31 mouse cellular contexts compared by ENCODE assay signal in genomic region chr16:23501288-23501687, GRCm38 (mm10). TPM values are rescaled to one million over a fixed set of nuclear protein-coding genes. Genes with fewer than 3 reads are reported as not detected.
DNase-seq lines count a peak whose midpoint lies in the region; ATAC-seq and TF ChIP-seq lines count a peak whose summit lies in the region.
"Had no signal": no experiment of that assay in that cellular context is flagged by ENCODE, and none has a peak within 500 bp of the region (broad histone marks: within the 10 kb centered on the region; RNA-seq: fewer than 3 reads in every experiment).

No protein-coding gene starts in this region.

- no peak for TF ChIP-seq EP300 in liver, postnatal 0 days (IDR thresholded peaks at IDR 0.05; ENCODE audit: low read depth)

- no peaks in the 10 kb centered on the region for H3K36me3 ChIP-seq in heart, embryonic 12.5 days
- no peaks in the 10 kb centered on the region for H3K36me3 ChIP-seq in midbrain, embryonic 11.5 days (ENCODE audit: control insufficient read depth, insufficient read depth, low read length)
- no peaks in the 10 kb centered on the region for H3K36me3 ChIP-seq in midbrain, embryonic 14.5 days (ENCODE audit: control insufficient read depth, insufficient read depth, low read length)
- peaks cover 7% of the 10 kb centered on the region; the same call in 1 of the 2 replicates for H3K36me3 ChIP-seq in liver, postnatal 0 days (replicated peaks; ENCODE audit: insufficient read depth, low read length)
- H3K36me3 ChIP-seq: hindbrain, embryonic 15.5 days; midbrain, embryonic 13.5 days; stomach, embryonic 15.5 days had no signal

- H3K27me3 ChIP-seq in heart, embryonic 12.5 days (replicated peaks) = peaks cover 16% of the 10 kb centered on the region
- no peaks in the 10 kb centered on the region for H3K27me3 ChIP-seq in midbrain, embryonic 11.5 days (ENCODE audit: control insufficient read depth, insufficient read depth, low read length)
- H3K27me3 ChIP-seq in midbrain, embryonic 14.5 days (ENCODE audit: control insufficient read depth, insufficient read depth, low read length) = no peaks in the 10 kb centered on the region
- H3K27me3 ChIP-seq in liver, postnatal 0 days (ENCODE audit: insufficient read depth, low read length) = no peaks in the 10 kb centered on the region
- H3K27me3 ChIP-seq: CH12.LX; hindbrain, embryonic 15.5 days; midbrain, embryonic 13.5 days had no signal

- H3K4me1 ChIP-seq in heart, embryonic 12.5 days (replicated peaks) = peaks cover 83% of the 10 kb centered on the region
- H3K4me1 ChIP-seq in midbrain, embryonic 11.5 days (ENCODE audit: control insufficient read depth, insufficient read depth, low read length) = peaks cover 27% of the 10 kb centered on the region
- peaks cover 31% of the 10 kb centered on the region for H3K4me1 ChIP-seq in midbrain, embryonic 14.5 days (ENCODE audit: control insufficient read depth, insufficient read depth, low read length)
- H3K4me1 ChIP-seq in liver, postnatal 0 days (ENCODE audit: insufficient read depth) = peaks cover 70% of the 10 kb centered on the region
- H3K4me1 ChIP-seq: megakaryocyte, embryonic 14.5 days had no signal

- TF ChIP-seq CTCF in gastrocnemius, adult 2 months (IDR thresholded peaks at IDR 0.05) = no peak
- no peak for TF ChIP-seq CTCF in liver, postnatal 0 days (IDR thresholded peaks at IDR 0.05; ENCODE audit: low read depth)

- H3K9ac ChIP-seq in heart, embryonic 12.5 days = no peak overlapping the region
- no peak overlapping the region for H3K9ac ChIP-seq in midbrain, embryonic 11.5 days (ENCODE audit: low read length)
- no peak overlapping the region for H3K9ac ChIP-seq in midbrain, embryonic 14.5 days (replicated peaks; ENCODE audit: low read length)
- H3K9ac ChIP-seq in liver, postnatal 0 days (replicated peaks) = no peak overlapping the region
- H3K9ac ChIP-seq: forebrain, embryonic 12.5 days; hindbrain, embryonic 15.5 days; midbrain, embryonic 13.5 days; stomach, embryonic 15.5 days had no signal

- 0 out of 2 replicates have a peak overlapping the region, but pooled peaks have one; percentile 1 for H3K4me2 ChIP-seq in heart, embryonic 12.5 days
- H3K4me2 ChIP-seq in midbrain, embryonic 11.5 days = no peak overlapping the region
- no peak overlapping the region for H3K4me2 ChIP-seq in midbrain, embryonic 14.5 days (ENCODE audit: low read length)
- H3K4me2 ChIP-seq in liver, postnatal 0 days (ENCODE audit: low read depth, low read length) = no peak overlapping the region
- H3K4me2 ChIP-seq: forebrain, embryonic 12.5 days; hindbrain, embryonic 15.5 days; midbrain, embryonic 13.5 days; stomach, embryonic 15.5 days had no signal

- no peak for DNase-seq in gastrocnemius, adult 2 months
- DNase-seq in gastrocnemius, postnatal 25 days = no peak
- no peak for DNase-seq in heart, postnatal 14 days
- DNase-seq in midbrain, embryonic 11.5 days (ENCODE audit: low spot score, missing footprints) = peak; percentile 75
- DNase-seq in midbrain, embryonic 14.5 days = no peak
- no peak for DNase-seq in liver, postnatal 0 days
- DNase-seq in left cerebral cortex, postnatal 10 days (ENCODE audit: extremely low spot score in 1 of 2, low spot score in 2 of 2) = no peak
- DNase-seq: adrenal gland, adult 2 months; adrenal gland, postnatal 36 days; cerebellum, adult 2 months; cerebellum, postnatal 14 days; gastrocnemius, postnatal 14 days; kidney, adult 11 months; kidney, postnatal 14 days; layer of hippocampus, adult 9-11 months; lung, adult 18-20 months; lung, postnatal 4 days; right cerebral cortex, postnatal 25 days; thymus, postnatal 25 days had no signal

- no peak for ATAC-seq in heart, embryonic 12.5 days (ENCODE audit: insufficient number of reproducible peaks, low FRiP score)
- no peak for ATAC-seq in midbrain, embryonic 11.5 days (ENCODE audit: low FRiP score)
- ATAC-seq in midbrain, embryonic 14.5 days (ENCODE audit: low FRiP score, low TSS enrichment) = no peak
- peak; percentile 71 for ATAC-seq in liver, postnatal 0 days
- ATAC-seq: activated CD4-positive, CD25-positive, alpha-beta regulatory T cell, adult 4 months; inflammation-experienced regulatory T-cells, adult 6 months; lung, postnatal 0 days; midbrain, embryonic 13.5 days had no signal

- 58% methylated on average over 2 of the region's 2 CpGs for WGBS in heart, embryonic 12.5 days
- 81% methylated on average over 2 of the region's 2 CpGs for WGBS in midbrain, embryonic 11.5 days
- 99% methylated on average over 2 of the region's 2 CpGs for WGBS in midbrain, embryonic 14.5 days
- 43% methylated on average over 2 of the region's 2 CpGs for WGBS in liver, postnatal 0 days (ENCODE audit: insufficient replicate concordance)

- intact Hi-C loops in gastrocnemius, adult 2 months (cut with DNase I) = no loop called here
- intact Hi-C loops in heart, postnatal 14 days (cut with DNase I) = no loop called here
- intact Hi-C loops in left cerebral cortex, postnatal 10 days (cut with DNase I) = no loop called here

- peak overlapping the region; percentile 32; the same call in 1 of the 2 replicates for H3K27ac ChIP-seq in gastrocnemius, adult 2 months
- peak overlapping the region; percentile 53 for H3K27ac ChIP-seq in heart, embryonic 12.5 days (ENCODE audit: poor library complexity, severe bottlenecking)
- H3K27ac ChIP-seq in midbrain, embryonic 11.5 days (ENCODE audit: low read depth, low read length) = no peak overlapping the region
- no peak overlapping the region for H3K27ac ChIP-seq in midbrain, embryonic 14.5 days (replicated peaks; ENCODE audit: low read depth, low read length)
- peak overlapping the region; percentile 86 for H3K27ac ChIP-seq in liver, postnatal 0 days (ENCODE audit: low read depth)
- H3K27ac ChIP-seq: forebrain, embryonic 12.5 days; hindbrain, embryonic 15.5 days; midbrain, embryonic 13.5 days; stomach, embryonic 15.5 days had no signal

- no peak overlapping the region for H3K4me3 ChIP-seq in gastrocnemius, adult 2 months
- no peak overlapping the region for H3K4me3 ChIP-seq in heart, embryonic 12.5 days
- no peak overlapping the region for H3K4me3 ChIP-seq in midbrain, embryonic 11.5 days (ENCODE audit: low read depth, low read length)
- no peak overlapping the region for H3K4me3 ChIP-seq in midbrain, embryonic 14.5 days (replicated peaks; ENCODE audit: low read depth, low read length)
- H3K4me3 ChIP-seq in liver, postnatal 0 days (ENCODE audit: low read depth, low read length) = no peak overlapping the region
- H3K4me3 ChIP-seq: erythroblast, embryonic 14.5 days; forebrain, embryonic 12.5 days; hindbrain, embryonic 15.5 days; megakaryocyte, embryonic 14.5 days; midbrain, embryonic 13.5 days; stomach, embryonic 15.5 days had no signal

- no peaks in the 10 kb centered on the region for H3K9me3 ChIP-seq in heart, embryonic 12.5 days (replicated peaks)
- H3K9me3 ChIP-seq in midbrain, embryonic 11.5 days (ENCODE audit: control insufficient read depth, low read length) = no peaks in the 10 kb centered on the region
- no peaks in the 10 kb centered on the region for H3K9me3 ChIP-seq in midbrain, embryonic 14.5 days (ENCODE audit: control insufficient read depth, low read length)
- H3K9me3 ChIP-seq in liver, postnatal 0 days (ENCODE audit: low read length) = no peaks in the 10 kb centered on the region
- H3K9me3 ChIP-seq: forebrain, embryonic 12.5 days; hindbrain, embryonic 15.5 days; megakaryocyte, embryonic 14.5 days; midbrain, embryonic 13.5 days; stomach, embryonic 15.5 days had no signal

RNA-seq across cellular contexts. Expression of gene Rtp4, which starts 18.8 kb away (rescaled TPM):
- 1 to 10 TPM in 1 of 2 experiments, under 1 TPM in 1; 0.79 to 1.8 TPM for total RNA-seq in gastrocnemius, adult 2 months (2021)
- total RNA-seq in gastrocnemius, postnatal 25 days (2021) = 1 to 10 TPM; 1.9 to 2.0 TPM
- polyA plus RNA-seq in heart, embryonic 12.5 days (2016; fragmentation: Nextera tagmentation; extraction: Ambion mirVana) = 7.4 and 8.0 TPM in 2 replicates
- total RNA-seq in heart, postnatal 14 days (2021) = 1 to 10 TPM; 2.4 to 3.0 TPM
- polyA plus RNA-seq in midbrain, embryonic 11.5 days (2014; fragmentation: Nextera tagmentation; extraction: Ambion mirVana) = 2.2 and 2.6 TPM in 2 replicates
- 3.1 and 7.2 TPM in 2 replicates for polyA plus RNA-seq in midbrain, embryonic 14.5 days (2014; fragmentation: Nextera tagmentation; extraction: Ambion mirVana)
- polyA plus RNA-seq in liver, postnatal 0 days (2015; fragmentation: Nextera tagmentation; extraction: Ambion mirVana) = 24.0 and 28.3 TPM in 2 replicates
- 1 to 10 TPM in 1 of 2 experiments, not detected in 1; 1.7 TPM for total RNA-seq in left cerebral cortex, postnatal 10 days (2021)

RNA-seq across cellular contexts. Expression of gene Masp1, which starts 19.3 kb away (rescaled TPM):
- total RNA-seq in gastrocnemius, adult 2 months (2021) = 10 to 100 TPM in 1 of 2 experiments, 1 to 10 TPM in 1; 7.7 to 18.7 TPM
- 10 to 100 TPM; 14.7 to 18.6 TPM for total RNA-seq in gastrocnemius, postnatal 25 days (2021)
- 12.4 and 14.5 TPM in 2 replicates for polyA plus RNA-seq in heart, embryonic 12.5 days (2016; fragmentation: Nextera tagmentation; extraction: Ambion mirVana)
- total RNA-seq in heart, postnatal 14 days (2021) = 10 to 100 TPM; 20.5 to 23.5 TPM
- polyA plus RNA-seq in midbrain, embryonic 11.5 days (2014; fragmentation: Nextera tagmentation; extraction: Ambion mirVana) = 19.0 and 20.1 TPM in 2 replicates
- polyA plus RNA-seq in midbrain, embryonic 14.5 days (2014; fragmentation: Nextera tagmentation; extraction: Ambion mirVana) = 31.2 and 38.1 TPM in 2 replicates
- 31.7 and 38.3 TPM in 2 replicates for polyA plus RNA-seq in liver, postnatal 0 days (2015; fragmentation: Nextera tagmentation; extraction: Ambion mirVana)
- total RNA-seq in left cerebral cortex, postnatal 10 days (2021) = 10 to 100 TPM; 19.8 to 20.9 TPM
- total RNA-seq: hematopoietic stem cell, adult 5-6 weeks had no signal
- polyA plus RNA-seq: activated CD4-positive, CD25-positive, alpha-beta regulatory T cell, adult 4 months; erythroblast, embryonic 14.5 days; inflammation-experienced regulatory T-cells, adult 6 months had no signal

Comparison
In these comparisons a context has a peak if more than half of its experiments do, and no peak if none do; other contexts are left out.
1. H3K27ac ChIP-seq: peak in gastrocnemius, adult 2 months (single experiment), heart, embryonic 12.5 days (single experiment) and liver, postnatal 0 days (single experiment); none in midbrain, embryonic 11.5 days (single experiment) and midbrain, embryonic 14.5 days (single experiment).